Mouse (Mus musculus) CD8-positive naive resting alpha-beta T cell, adult 2 months (primary cell): ENCODE measurements around the gene 6030458C11Rik.

Experiments used
- DNase-seq, 2 experiments: peaks; one replicate each; pipeline ENCODE4 v3.0.0; 2022; ENCODE audit warnings: low read depth in 2 of 2, low spot score in 2 of 2

Gene 6030458C11Rik

DNA sequence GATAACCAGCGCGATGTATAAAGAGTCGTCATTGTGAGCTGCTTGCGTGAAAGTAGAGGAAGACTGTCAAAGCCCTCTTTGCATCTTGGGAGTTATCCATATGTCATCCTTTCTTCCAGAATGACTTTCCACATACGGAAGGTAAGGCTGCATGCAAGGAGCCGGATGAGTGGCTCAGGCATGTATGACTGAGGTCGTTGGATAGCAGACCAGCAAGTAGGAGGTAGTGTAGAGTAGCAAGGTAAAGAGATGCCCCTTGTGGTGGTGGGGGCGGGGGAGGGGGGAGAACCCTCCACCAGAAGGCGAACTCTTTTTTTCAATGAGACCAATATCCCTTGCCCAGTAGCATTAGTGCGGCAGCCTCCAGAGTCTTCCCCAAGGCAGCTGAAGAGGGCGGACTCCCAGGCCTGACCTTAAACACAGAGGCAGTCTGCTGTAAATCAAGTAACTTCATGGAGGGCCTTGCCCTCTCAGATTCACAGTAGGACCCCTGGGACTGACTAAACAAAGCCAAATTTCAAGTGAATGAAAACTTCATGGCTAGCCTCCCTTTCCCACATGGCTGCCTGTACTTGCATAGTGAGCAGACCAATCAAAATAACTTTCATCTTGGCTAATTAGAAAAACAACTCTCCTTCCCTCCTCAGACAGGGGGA is 62.1 kb downstream of the 6030458C11Rik start:
- DNase-seq = no peak

DNA sequence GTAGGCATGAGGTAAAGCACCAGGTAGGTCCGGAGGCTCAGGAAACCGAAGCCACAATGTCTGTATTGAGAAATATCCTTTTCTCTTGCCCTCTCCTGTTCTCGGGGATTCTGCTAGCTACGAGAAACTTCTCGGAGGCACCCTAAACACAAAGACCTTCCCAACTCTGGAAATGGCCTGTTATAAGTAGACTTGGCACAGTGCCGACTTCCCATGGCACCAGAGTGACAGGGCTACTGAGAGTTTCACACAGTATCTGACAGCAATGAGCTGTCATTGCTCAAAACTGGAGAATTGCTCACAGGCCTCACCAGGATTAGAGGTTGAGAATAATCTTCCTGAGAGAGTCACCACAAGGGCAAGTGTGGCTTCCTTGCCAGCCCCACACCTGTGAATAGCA is 63.7 kb downstream of the 6030458C11Rik start:
- DNase-seq = no peak

- DNase-seq = no peak
Measured at GRCm38 (mm10) chr15:12758461-12758860, 66.0 kb downstream of the 6030458C11Rik start.
